Comparison of ENCODE assay signal across 8 mouse cellular contexts in the genomic region with DNA sequence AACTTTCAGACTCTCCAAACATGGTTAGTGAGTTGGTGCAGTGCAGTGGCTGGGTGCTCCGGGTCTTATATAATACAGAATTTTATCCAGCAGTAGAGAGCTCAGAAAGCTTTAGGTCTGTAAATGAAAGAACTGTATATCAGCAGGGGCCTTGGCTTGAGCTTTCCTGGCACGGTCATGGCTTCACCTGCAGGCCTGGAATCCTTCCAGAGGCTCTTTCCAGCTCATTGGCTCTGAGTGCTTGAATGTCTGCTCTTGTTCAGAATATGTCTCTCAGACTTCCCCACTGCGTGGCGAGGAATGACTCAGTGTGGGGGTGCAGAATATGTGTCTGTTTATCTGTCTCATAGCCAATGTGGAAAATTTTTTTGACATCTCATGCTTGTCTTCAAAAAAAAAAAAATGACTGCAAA. TPM values are rescaled to one million over a fixed set of nuclear protein-coding genes. Genes with fewer than 3 reads are reported as not detected.
DNase-seq lines count a peak whose midpoint lies in the region; ATAC-seq and TF ChIP-seq lines count a peak whose summit lies in the region.

No protein-coding gene starts in this region.

- no peak for TF ChIP-seq CTCF in intestine, postnatal 0 days (IDR thresholded peaks at IDR 0.05; ENCODE audit: low read depth)
- no peak for TF ChIP-seq CTCF in lung, postnatal 0 days (IDR thresholded peaks at IDR 0.05)

- H3K4me2 ChIP-seq in intestine, embryonic 15.5 days (replicated peaks), result no peak overlapping the region
- H3K4me2 ChIP-seq in intestine, postnatal 0 days (replicated peaks; ENCODE audit: low read depth), result no peak overlapping the region
- H3K4me2 ChIP-seq in lung, postnatal 0 days (replicated peaks; ENCODE audit: low read depth, low read length), result no peak overlapping the region

- no peak overlapping the region for H3K9ac ChIP-seq in intestine, embryonic 15.5 days
- H3K9ac ChIP-seq in intestine, postnatal 0 days (ENCODE audit: low read depth, low read length), result no peak overlapping the region
- no peak overlapping the region for H3K9ac ChIP-seq in lung, postnatal 0 days (replicated peaks; ENCODE audit: low read depth)

- no peak for TF ChIP-seq EP300 in lung, postnatal 0 days (IDR thresholded peaks at IDR 0.05)

- DNase-seq in frontal cortex, postnatal 10 days (ENCODE audit: low spot score in 2 of 2), result peak; percentile 47 to 48
- peak; percentile 82 to 84 for DNase-seq in kidney, postnatal 25 days
- DNase-seq in lung, postnatal 0 days (ENCODE audit: low spot score), result peak; percentile 47
- no peak for DNase-seq in spleen, adult 12 weeks (ENCODE audit: low spot score)
- DNase-seq in thymus, postnatal 4 days, result no peak

- H3K9me3 ChIP-seq in intestine, embryonic 15.5 days, result no peaks in the 10 kb centered on the region
- no peaks in the 10 kb centered on the region for H3K9me3 ChIP-seq in intestine, postnatal 0 days (ENCODE audit: control insufficient read depth)
- H3K9me3 ChIP-seq in lung, postnatal 0 days (ENCODE audit: low read length), result no peaks in the 10 kb centered on the region

- ATAC-seq in intestine, embryonic 15.5 days, result peak; percentile 31
- no peak for ATAC-seq in intestine, postnatal 0 days
- ATAC-seq in cerebellum, adult (ENCODE audit: insufficient number of reproducible peaks, low FRiP score, low TSS enrichment), result peak; percentile 82
- ATAC-seq in lung, postnatal 0 days, result peak; percentile 43; the same call in 1 of the 2 replicates

- H3K27ac ChIP-seq in intestine, embryonic 15.5 days, result no peak overlapping the region
- H3K27ac ChIP-seq in intestine, postnatal 0 days (ENCODE audit: low read depth, low read length), result no peak overlapping the region
- H3K27ac ChIP-seq in lung, postnatal 0 days (ENCODE audit: low read length), result no peak overlapping the region

- H3K4me3 ChIP-seq in intestine, embryonic 15.5 days (replicated peaks), result no peak overlapping the region
- H3K4me3 ChIP-seq in intestine, postnatal 0 days (ENCODE audit: low read depth, low read length), result no peak overlapping the region
- no peak overlapping the region for H3K4me3 ChIP-seq in lung, postnatal 0 days (ENCODE audit: low read depth, low read length)

- no peaks in the 10 kb centered on the region for H3K27me3 ChIP-seq in intestine, embryonic 15.5 days (replicated peaks)
- H3K27me3 ChIP-seq in intestine, postnatal 0 days (replicated peaks; ENCODE audit: control insufficient read depth, insufficient read depth, low read length), result no peaks in the 10 kb centered on the region
- no peaks in the 10 kb centered on the region for H3K27me3 ChIP-seq in lung, postnatal 0 days (replicated peaks; ENCODE audit: insufficient read depth, low read length)

- no peaks in the 10 kb centered on the region for H3K4me1 ChIP-seq in intestine, embryonic 15.5 days (replicated peaks)
- peaks cover 3% of the 10 kb centered on the region; the same call in 1 of the 2 replicates for H3K4me1 ChIP-seq in intestine, postnatal 0 days (replicated peaks; ENCODE audit: control insufficient read depth, insufficient read depth, low read length)
- H3K4me1 ChIP-seq in lung, postnatal 0 days (ENCODE audit: insufficient read depth, low read depth, low read length), result peaks cover 4% of the 10 kb centered on the region; the same call in 1 of the 2 replicates

- no peaks in the 10 kb centered on the region for H3K36me3 ChIP-seq in intestine, embryonic 15.5 days
- no peaks in the 10 kb centered on the region for H3K36me3 ChIP-seq in intestine, postnatal 0 days (ENCODE audit: control insufficient read depth, insufficient read depth)
- no peaks in the 10 kb centered on the region for H3K36me3 ChIP-seq in lung, postnatal 0 days (ENCODE audit: insufficient read depth, low read length)

- WGBS in intestine, embryonic 15.5 days, result 53% methylated on average over 4 of the region's 4 CpGs
- 62% methylated on average over 4 of the region's 4 CpGs for WGBS in intestine, postnatal 0 days
- 32% methylated on average over 4 of the region's 4 CpGs for WGBS in lung, postnatal 0 days

RNA-seq across cellular contexts. Expression of gene Sec16b, which starts 11.6 kb away (rescaled TPM):
- 12.1 and 12.9 TPM in 2 replicates for polyA plus RNA-seq in intestine, embryonic 15.5 days (2015; fragmentation: Nextera tagmentation; extraction: Ambion mirVana)
- polyA plus RNA-seq in intestine, postnatal 0 days (2015; fragmentation: Nextera tagmentation; extraction: Ambion mirVana), result 28.6 and 33.0 TPM in 2 replicates
- 0.87 and 1.2 TPM in 2 replicates for polyA plus RNA-seq in lung, postnatal 0 days (2015; fragmentation: Nextera tagmentation; extraction: Ambion mirVana)

RNA-seq across cellular contexts. Expression of gene Cryzl2, which starts 59.7 kb away (rescaled TPM):
- 9.3 and 11.4 TPM in 2 replicates for polyA plus RNA-seq in intestine, embryonic 15.5 days (2015; fragmentation: Nextera tagmentation; extraction: Ambion mirVana)
- polyA plus RNA-seq in intestine, postnatal 0 days (2015; fragmentation: Nextera tagmentation; extraction: Ambion mirVana), result 8.8 and 10.5 TPM in 2 replicates
- polyA plus RNA-seq in lung, postnatal 0 days (2015; fragmentation: Nextera tagmentation; extraction: Ambion mirVana), result 9.4 and 9.8 TPM in 2 replicates

Comparison
In these comparisons a context has a peak if more than half of its experiments do, and no peak if none do; other contexts are left out.
1. DNase-seq: peak in frontal cortex, postnatal 10 days (2 of 2), kidney, postnatal 25 days (2 of 2) and lung, postnatal 0 days (single experiment); none in spleen, adult 12 weeks (single experiment) and thymus, postnatal 4 days (single experiment).